ENCODE assay signal across 30 mouse cellular contexts in the genomic region with DNA sequence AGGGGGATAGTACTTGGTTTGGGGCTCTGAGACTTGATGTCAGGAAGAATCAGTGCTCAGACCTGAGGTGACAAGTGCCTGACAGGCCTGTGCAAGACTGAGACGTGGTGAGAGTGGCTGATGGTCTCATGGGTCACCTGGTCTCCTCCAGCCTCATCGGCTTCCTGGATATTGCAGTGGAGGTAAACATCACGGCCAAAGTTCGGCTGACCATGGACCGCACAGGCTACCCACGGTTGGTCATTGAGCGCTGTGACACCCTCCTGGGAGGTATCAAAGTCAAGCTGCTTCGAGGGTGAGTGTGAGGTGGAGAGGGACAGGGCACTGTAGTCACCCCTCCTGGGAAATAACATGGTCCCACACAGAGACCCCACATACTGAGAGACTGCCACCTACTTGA. TPM values are rescaled to one million over a fixed set of nuclear protein-coding genes. Genes with fewer than 3 reads are reported as not detected.
"Had no signal": no experiment of that assay in that cellular context is flagged by ENCODE, and none has a peak within 500 bp of the region (broad histone marks: within the 10 kb centered on the region; RNA-seq: fewer than 3 reads in every experiment).

No protein-coding gene starts in this region.

- H3K9me3 ChIP-seq: forebrain, embryonic 15.5 days; heart, embryonic 13.5 days; heart, embryonic 15.5 days; hindbrain, embryonic 13.5 days; hindbrain, embryonic 15.5 days; intestine, embryonic 15.5 days; limb, embryonic 10.5 days; limb, embryonic 12.5 days had no signal

- H3K4me1 ChIP-seq: forebrain, embryonic 15.5 days; heart, embryonic 13.5 days; heart, embryonic 15.5 days; hindbrain, embryonic 13.5 days; hindbrain, embryonic 15.5 days; intestine, embryonic 15.5 days; limb, embryonic 10.5 days; limb, embryonic 12.5 days had no signal

- H3K4me3 ChIP-seq: forebrain, embryonic 15.5 days; heart, adult 2 months; heart, embryonic 13.5 days; heart, embryonic 15.5 days; hindbrain, embryonic 13.5 days; hindbrain, embryonic 15.5 days; intestine, embryonic 15.5 days; left cerebral cortex, adult 2 months; limb, embryonic 10.5 days; limb, embryonic 12.5 days had no signal

- H3K4me2 ChIP-seq: forebrain, embryonic 15.5 days; heart, embryonic 11.5 days; heart, embryonic 13.5 days; heart, embryonic 15.5 days; hindbrain, embryonic 13.5 days; hindbrain, embryonic 15.5 days; intestine, embryonic 15.5 days; limb, embryonic 12.5 days had no signal

- ATAC-seq: forebrain, embryonic 15.5 days; forebrain, postnatal 0 days; inflammation-experienced regulatory T-cells, adult 6 months; intestine, embryonic 15.5 days; intestine, postnatal 0 days had no signal

- H3K27ac ChIP-seq: forebrain, embryonic 15.5 days; heart, adult 2 months; heart, embryonic 13.5 days; heart, embryonic 15.5 days; hindbrain, embryonic 13.5 days; hindbrain, embryonic 15.5 days; intestine, embryonic 15.5 days; left cerebral cortex, adult 2 months; limb, embryonic 10.5 days; limb, embryonic 12.5 days had no signal

- H3K9ac ChIP-seq: forebrain, embryonic 15.5 days; forebrain, postnatal 0 days; heart, embryonic 13.5 days; heart, embryonic 15.5 days; hindbrain, embryonic 13.5 days; hindbrain, embryonic 15.5 days; intestine, embryonic 15.5 days; limb, embryonic 12.5 days had no signal

- H3K27me3 ChIP-seq: forebrain, embryonic 15.5 days; hindbrain, embryonic 13.5 days; hindbrain, embryonic 15.5 days; intestine, embryonic 15.5 days had no signal

- H3K36me3 ChIP-seq: forebrain, embryonic 15.5 days; heart, embryonic 13.5 days; heart, embryonic 15.5 days; hindbrain, embryonic 13.5 days; hindbrain, embryonic 15.5 days; intestine, embryonic 15.5 days; limb, embryonic 10.5 days; limb, embryonic 12.5 days had no signal

- DNase-seq: forebrain, postnatal 0 days; gastrocnemius, postnatal 14 days; gastrocnemius, postnatal 36 days; heart, adult 11 months; heart, adult 2 months; heart, postnatal 14 days; heart, postnatal 36 days; kidney, adult 18-20 months; kidney, adult 8-10 months; kidney, postnatal 10 days; kidney, postnatal 36 days had no signal

RNA-seq across cellular contexts. Expression of gene Bpifb4, which starts 6.6 kb away (rescaled TPM):
- polyA plus RNA-seq: forebrain, embryonic 15.5 days; forebrain, postnatal 0 days; gonadal fat pad, adult 2 months; heart, adult 2 months; heart, embryonic 11.5 days; heart, embryonic 13.5 days; heart, embryonic 15.5 days; heart, postnatal 0 days; hindbrain, embryonic 11.5 days; hindbrain, embryonic 13.5 days; hindbrain, embryonic 15.5 days; inflammation-experienced regulatory T-cells, adult 6 months; intestine, embryonic 15.5 days; intestine, postnatal 0 days; kidney, embryonic 14.5 days; kidney, embryonic 16.5 days; large intestine, adult 2 months; limb, embryonic 10.5 days; limb, embryonic 12.5 days; limb, embryonic 14.5 days had no signal

RNA-seq across cellular contexts. Expression of gene Bpifb3, which starts 26.5 kb away (rescaled TPM):
- polyA plus RNA-seq: forebrain, embryonic 15.5 days; forebrain, postnatal 0 days; heart, adult 2 months; heart, embryonic 11.5 days; heart, embryonic 13.5 days; heart, embryonic 15.5 days; heart, postnatal 0 days; hindbrain, embryonic 15.5 days; inflammation-experienced regulatory T-cells, adult 6 months; intestine, embryonic 15.5 days; intestine, postnatal 0 days; kidney, embryonic 14.5 days; kidney, embryonic 16.5 days; large intestine, adult 2 months; limb, embryonic 10.5 days; limb, embryonic 12.5 days; limb, embryonic 14.5 days had no signal

RNA-seq across cellular contexts. Expression of gene Bpifa6, which starts 30.2 kb away (rescaled TPM):
- polyA plus RNA-seq: forebrain, embryonic 15.5 days; forebrain, postnatal 0 days; gonadal fat pad, adult 2 months; heart, embryonic 11.5 days; heart, embryonic 13.5 days; heart, embryonic 15.5 days; heart, postnatal 0 days; hindbrain, embryonic 11.5 days; hindbrain, embryonic 13.5 days; hindbrain, embryonic 15.5 days; inflammation-experienced regulatory T-cells, adult 6 months; intestine, embryonic 15.5 days; intestine, postnatal 0 days; kidney, embryonic 14.5 days; kidney, embryonic 16.5 days; large intestine, adult 2 months; limb, embryonic 10.5 days; limb, embryonic 12.5 days; limb, embryonic 14.5 days had no signal

RNA-seq across cellular contexts. Expression of gene Bpifb6, which starts 44.4 kb away (rescaled TPM):
- polyA plus RNA-seq: forebrain, embryonic 15.5 days; forebrain, postnatal 0 days; heart, adult 2 months; heart, embryonic 11.5 days; heart, embryonic 13.5 days; heart, embryonic 15.5 days; heart, postnatal 0 days; hindbrain, embryonic 11.5 days; hindbrain, embryonic 13.5 days; inflammation-experienced regulatory T-cells, adult 6 months; intestine, embryonic 15.5 days; intestine, postnatal 0 days; kidney, embryonic 14.5 days; kidney, embryonic 16.5 days; large intestine, adult 2 months; limb, embryonic 10.5 days; limb, embryonic 12.5 days; limb, embryonic 14.5 days had no signal
